Mouse (Mus musculus): ENCODE measurements at regions not wholly inside any gene's neighbourhood (a gene's known extent, or its start where the extent isn't known, plus 50 kb on each side); places are given as distances from the start of the nearest gene placed in this dataset.

GRCm38 (mm10) chr13:111940796-111941513, 132.2 kb upstream of the Map3k1 start:
- no peak for DNase-seq

- DNase-seq, result no peak
Observed at GRCm38 (mm10) chr13:111941946-111942345, 133.2 kb upstream of the Map3k1 start.

GRCm38 (mm10) chr13:111943392-111944088, 134.7 kb upstream of the Map3k1 start:
- no peak for DNase-seq

DNA sequence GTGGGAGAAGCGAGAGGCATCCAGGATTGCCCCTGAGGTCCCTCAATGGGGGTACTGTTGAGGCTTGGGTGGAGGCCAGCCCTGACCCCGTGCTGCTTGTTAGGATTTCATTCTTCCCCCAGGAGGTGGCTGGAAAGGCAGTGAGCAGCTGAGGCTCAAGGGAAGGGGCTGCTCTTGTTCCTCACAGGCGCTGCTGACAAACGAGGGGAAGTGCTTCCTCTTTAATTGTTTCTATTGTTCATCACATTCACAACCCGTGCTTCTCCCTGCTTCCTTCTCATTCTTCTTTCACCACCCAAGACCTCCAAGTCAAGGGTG, 135.3 kb upstream of the Map3k1 start:
- DNase-seq, result peak; percentile 40 to 42

DNA sequence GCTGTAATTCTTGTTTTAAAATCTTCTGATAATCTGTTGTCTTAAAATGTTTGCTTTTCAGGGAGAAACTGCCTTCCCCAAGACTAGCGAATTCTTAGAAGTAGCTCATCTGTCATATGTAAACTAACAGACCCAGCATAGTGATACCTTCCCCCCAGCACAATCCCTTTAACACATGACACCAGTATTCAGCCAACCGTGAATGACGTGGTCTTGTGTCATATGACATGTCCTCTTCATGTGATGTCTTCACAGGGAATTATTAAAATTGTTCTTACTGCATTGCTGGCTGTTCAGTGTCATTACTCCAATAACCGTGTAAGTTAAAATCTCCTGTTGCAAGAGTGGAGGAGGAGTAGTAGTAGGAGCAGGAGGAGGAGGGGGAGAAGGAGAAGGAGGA, 137.5 kb upstream of the Map3k1 start:
- DNase-seq, result peak; percentile 64 to 70

DNA sequence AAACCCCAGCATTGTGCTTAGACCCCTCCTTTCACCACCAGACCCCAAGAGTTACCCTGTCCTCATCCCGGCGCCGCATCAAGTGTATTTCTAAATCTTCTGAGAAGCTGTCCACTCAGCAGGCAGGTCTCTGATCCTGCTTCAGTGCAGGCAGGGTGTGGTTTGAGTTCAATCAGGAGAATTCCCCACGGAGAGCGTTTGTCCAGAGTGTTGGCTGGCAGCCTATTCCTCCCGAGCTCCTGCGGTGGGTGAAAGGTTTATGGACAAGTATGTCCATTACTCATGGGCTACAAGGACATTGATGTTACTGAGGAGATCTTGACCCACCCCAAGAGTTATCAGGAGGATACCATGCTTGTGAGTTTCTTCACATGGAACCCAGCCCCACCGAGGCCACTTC, 138.0 kb upstream of the Map3k1 start:
- no peak for DNase-seq

- DNase-seq, result no peak
Observed at GRCm38 (mm10) chr13:111948395-111948794, 139.6 kb upstream of the Map3k1 start.

- no peak for DNase-seq
Observed at GRCm38 (mm10) chr13:111950042-111950441, 141.2 kb upstream of the Map3k1 start.

GRCm38 (mm10) chr13:111953860-111954519, 145.2 kb upstream of the Map3k1 start:
- no peak for DNase-seq

DNA sequence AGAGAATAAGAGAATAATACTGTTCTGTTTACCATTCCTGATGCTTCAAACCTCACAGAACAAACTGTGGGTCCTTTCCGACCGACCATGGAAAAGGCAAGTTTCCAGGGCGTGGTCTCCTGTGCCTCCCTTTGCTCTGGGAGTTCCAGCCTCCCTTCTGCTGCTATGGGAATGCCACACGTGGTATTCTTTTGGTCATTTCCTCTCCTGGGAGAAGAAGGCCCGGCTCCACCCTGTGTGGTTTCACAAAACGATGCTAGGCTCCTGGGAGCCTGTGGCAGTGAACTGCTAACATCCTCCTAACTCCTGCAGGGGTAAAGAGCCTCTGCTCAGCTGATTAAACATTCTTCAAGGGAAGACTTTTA, 145.7 kb upstream of the Map3k1 start:
- DNase-seq, result no peak

GRCm38 (mm10) chr13:111957118-111957517, 148.3 kb upstream of the Map3k1 start:
- no peak for DNase-seq

DNA sequence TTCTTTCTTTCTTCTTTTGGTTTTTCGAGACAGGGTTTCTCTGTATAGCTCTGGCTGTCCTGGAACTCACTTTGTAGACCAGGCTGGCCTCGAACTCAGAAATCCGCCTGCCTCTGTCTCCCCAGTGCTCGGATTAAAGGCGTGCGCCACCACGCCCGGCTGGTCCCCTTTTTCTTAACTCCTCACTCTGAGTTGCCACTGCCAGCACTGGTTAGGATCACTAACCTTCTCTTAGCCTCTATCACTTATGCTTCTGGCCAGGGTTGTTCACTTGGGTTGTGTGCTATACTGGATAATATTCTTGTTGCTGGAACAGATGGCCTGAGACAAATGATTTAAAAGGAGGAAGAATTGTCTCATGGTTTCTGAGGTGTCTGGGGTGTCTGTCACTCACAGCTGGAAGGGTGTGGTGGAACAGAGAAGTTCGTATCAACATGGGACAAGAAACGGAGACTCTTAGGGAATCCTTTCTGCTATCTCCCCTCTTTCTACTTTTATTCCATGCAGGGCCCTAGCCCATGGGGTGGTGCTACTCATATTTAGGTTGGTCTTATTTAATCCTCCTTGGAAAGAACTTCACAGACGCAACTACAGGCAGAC, 149.0 kb upstream of the Map3k1 start:
- DNase-seq, result no peak

GRCm38 (mm10) chr13:111958421-111958820, 149.6 kb upstream of the Map3k1 start:
- no peak for DNase-seq

DNA sequence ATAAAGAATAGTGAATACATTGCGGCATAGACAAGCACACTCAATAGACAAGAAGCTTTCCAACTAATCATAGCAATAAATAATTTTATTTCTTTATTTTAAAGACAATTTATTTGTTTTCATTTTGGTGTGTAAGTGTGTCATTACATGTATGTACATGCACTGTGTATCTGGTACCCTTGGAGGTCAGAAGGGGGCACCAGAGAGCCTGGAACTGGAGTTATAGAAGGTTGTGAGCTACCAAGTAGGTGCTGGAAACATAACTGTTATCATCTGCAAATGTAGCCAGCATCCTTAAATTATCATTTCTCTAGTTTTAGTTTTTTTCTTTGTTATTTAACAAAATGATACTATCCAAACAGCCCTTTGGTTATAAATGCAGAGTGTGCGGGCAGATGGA, 151.2 kb upstream of the Map3k1 start:
- peak; percentile 41 to 43 for DNase-seq

- DNase-seq, result no peak
Observed at GRCm38 (mm10) chr13:111961423-111961822, 152.6 kb upstream of the Map3k1 start.

GRCm38 (mm10) chr13:111962155-111962554, 153.4 kb upstream of the Map3k1 start:
- no peak for DNase-seq

DNA sequence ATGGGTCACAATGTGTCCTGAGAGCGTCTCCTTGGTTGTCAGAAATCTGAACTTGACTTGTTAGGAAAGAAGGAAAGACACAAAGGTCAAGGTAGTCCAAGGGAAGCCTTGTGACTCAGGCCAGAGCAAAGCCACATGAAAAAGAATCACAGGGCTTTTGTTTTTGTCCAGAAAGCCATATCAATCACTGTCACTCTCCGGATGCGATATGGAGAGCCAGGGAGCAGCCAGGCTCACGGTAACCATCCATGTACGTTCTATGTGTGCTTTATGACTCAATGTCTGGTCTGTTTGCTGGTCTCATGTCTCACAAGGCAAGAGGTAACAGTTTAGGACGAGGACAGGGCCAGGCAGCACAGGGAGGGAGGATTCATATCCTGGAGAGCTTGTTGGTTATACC, 157.3 kb upstream of the Map3k1 start:
- no peak for DNase-seq

GRCm38 (mm10) chr13:111966627-111967026, 157.8 kb upstream of the Map3k1 start:
- no peak for DNase-seq

DNA sequence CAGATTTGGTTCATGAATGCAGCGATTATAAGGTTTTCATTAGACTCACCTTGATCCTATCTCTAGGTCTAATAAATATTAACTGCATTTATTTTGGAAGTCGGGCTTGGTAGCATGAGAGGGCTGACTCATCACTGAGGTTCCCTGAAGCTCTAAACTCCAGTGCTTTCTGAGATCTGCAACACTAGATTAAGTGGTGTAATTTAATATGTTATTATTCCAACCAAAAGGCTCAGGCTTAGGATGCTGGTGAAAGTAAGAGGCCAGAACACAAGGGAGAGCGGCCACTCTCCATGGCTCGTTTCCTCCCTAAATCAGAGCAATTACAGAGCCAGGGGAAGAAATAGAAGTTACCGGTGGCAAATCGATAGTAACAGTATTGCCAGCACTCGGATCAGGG, 159.4 kb upstream of the Map3k1 start:
- DNase-seq, result no peak

DNA sequence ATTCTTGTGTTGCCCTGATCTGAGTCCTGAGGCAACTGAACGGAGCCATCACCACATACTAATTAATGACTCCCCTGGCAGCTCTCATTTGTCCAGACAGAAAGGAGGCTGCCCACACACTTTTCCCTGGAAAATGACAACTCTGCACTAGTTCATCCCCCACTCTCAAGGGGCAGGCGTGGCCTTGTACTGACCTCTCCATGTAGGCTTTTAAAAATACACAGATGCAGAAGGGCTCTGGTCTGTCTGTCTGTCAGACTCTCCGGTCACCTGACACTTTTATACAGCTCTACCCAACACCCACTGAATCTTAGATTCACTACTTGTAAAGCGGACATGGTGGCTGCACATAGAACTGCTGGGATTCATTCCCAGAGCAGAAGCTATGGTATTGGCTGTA, 165.5 kb upstream of the Map3k1 start:
- no peak for DNase-seq

GRCm38 (mm10) chr13:111975549-111975948, 166.8 kb upstream of the Map3k1 start:
- DNase-seq, result no peak

DNA sequence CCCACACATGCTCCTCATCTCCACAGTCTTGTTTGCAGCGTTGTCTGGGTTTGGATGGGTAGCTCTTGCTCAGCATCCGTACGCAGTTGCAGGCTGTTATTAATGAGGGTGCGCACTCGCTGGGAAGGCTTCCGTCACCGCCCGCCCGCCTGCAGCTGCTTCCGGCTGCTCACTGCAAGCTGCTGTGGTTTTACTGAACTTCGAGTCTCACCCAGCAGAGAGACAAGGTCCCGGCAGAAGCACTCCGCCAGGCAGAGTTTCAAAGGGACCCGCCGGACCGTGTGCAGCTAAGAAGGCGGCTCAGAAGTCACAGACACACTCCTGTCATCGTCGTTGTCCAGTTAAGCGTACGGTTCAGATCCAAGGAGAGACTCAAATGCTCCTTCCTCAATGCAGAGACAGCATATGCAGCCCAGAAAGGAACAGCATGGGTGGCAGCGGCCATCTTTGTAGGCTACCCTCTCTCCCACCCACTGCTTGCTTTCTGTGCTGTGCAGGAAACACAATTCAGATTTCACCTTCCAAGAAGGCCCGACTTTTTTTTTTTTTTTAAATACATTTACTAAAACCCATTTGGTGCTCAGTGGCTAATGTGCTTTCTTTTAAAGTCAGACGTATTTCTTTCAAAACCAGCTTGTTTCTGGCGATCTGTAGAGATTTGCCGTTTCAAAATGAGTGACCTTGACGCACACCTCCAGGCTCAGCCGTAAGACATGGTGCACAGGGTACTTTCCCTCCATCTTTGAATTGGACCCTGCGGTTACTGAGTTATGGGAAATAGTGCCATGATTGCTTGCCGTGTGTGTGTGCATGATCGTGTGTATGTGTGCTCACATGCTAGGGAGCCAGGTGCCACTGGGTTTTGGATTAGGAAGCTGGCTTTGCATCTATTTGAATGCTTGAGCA, 169.2 kb upstream of the Map3k1 start:
- DNase-seq, result peak; percentile 68 to 71

GRCm38 (mm10) chr13:111978675-111979020, 169.9 kb upstream of the Map3k1 start:
- DNase-seq, result no peak

Data from B cell, adult 2 months (primary cell).